Mouse (Mus musculus) thymus, adult 2 months (tissue): Measurements from ENCODE around the gene Inpp5a. TPM values are rescaled to one million over a fixed set of nuclear protein-coding genes. Genes with fewer than 3 reads are reported as not detected.

Experiments used
- DNase-seq: peaks from one replicate; pipeline ENCODE4 v3.0.0; 2021
- H3K27ac ChIP-seq: fragments of 200-500 bp; 2 replicates; pipeline ENCODE4 v1.5.1; 2012; ENCODE audit warnings: low read length, control low read depth; ENCODE audit not compliant: control insufficient read depth, insufficient read depth
- H3K27me3 ChIP-seq: fragments of 200-500 bp; 2 replicates; pipeline ENCODE4 v1.6.1; 2012; ENCODE audit warnings: mild to moderate bottlenecking, low read length, moderate library complexity, mixed read lengths; ENCODE audit not compliant: control insufficient read depth, insufficient read depth
- H3K36me3 ChIP-seq: fragments of 200-500 bp; 2 replicates; pipeline ENCODE4 v1.6.1; 2012; ENCODE audit warnings: mild to moderate bottlenecking, low read length, moderate library complexity; ENCODE audit not compliant: control insufficient read depth, insufficient read depth
- H3K4me1 ChIP-seq: fragments of 200-500 bp; replicated peaks from 2 replicates; pipeline ENCODE4 v1.6.1; 2012; ENCODE audit warnings: low read length; ENCODE audit not compliant: control insufficient read depth, insufficient read depth
- H3K4me3 ChIP-seq: fragments of 200-500 bp; 2 replicates; pipeline ENCODE4 v1.5.1; 2012; ENCODE audit warnings: mild to moderate bottlenecking, low read length, control low read depth, moderate library complexity; ENCODE audit not compliant: control insufficient read depth, insufficient read depth
- CTCF ChIP-seq: fragments of 200-500 bp; IDR thresholded peaks from 2 replicates; pipeline ENCODE4 v1.5.1; 2012; ENCODE audit warnings: mild to moderate bottlenecking, control low read depth, low read length, moderate library complexity, borderline replicate concordance; ENCODE audit not compliant: control insufficient read depth, poor library complexity, insufficient read depth; ENCODE audit errors: extremely low read depth
- POLR2A ChIP-seq: fragments of 200-500 bp; IDR thresholded peaks from 2 replicates; pipeline ENCODE4 v1.6.1; 2012; ENCODE audit warnings: mild to moderate bottlenecking, low read length, control low read depth, moderate library complexity; ENCODE audit not compliant: control insufficient read depth, poor library complexity, insufficient read depth; ENCODE audit errors: extremely low read depth
- WGBS: fragments of 180-500 bp; shearing (Covaris S2); methylation state at CpG from one replicate; pipeline ENCODE4 v1.1.7; 2018; 5-methylcytosine and 5-hydroxymethylcytosine counted together
- polyA plus RNA-seq: library from polyadenylated mRNA; depleted of rRNA; stranded (reverse); fragments of >200 nt; gene quantifications from 2 replicates; pipeline ENCODE4 v1.2.3, GENCODE M21; 2012

Inpp5a gene
- polyA plus RNA-seq, 1 experiment: 17.9 TPM

DNA sequence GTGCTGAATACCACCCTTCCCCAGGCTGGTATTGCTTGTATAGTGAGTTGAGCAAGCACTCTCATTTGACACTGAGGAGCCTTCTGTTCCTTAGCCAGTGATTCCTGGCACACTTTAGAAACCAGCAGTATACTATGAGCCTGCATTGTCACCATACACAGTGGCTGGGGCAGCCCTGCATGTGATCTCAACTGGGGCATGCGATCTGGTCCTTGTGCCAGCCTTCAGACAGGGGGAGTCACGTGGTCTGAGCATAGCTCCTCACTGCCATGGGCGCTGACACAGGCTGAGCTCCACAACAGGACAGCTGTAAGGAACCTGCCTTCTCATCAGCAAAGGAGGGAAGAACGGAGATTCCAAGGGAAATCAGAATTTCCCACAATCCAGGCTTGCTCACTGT is 80.5 kb downstream of the Inpp5a start:
- peaks cover 9% of the 10 kb centered on the region; the same call in 1 of the 2 replicates for H3K4me1 ChIP-seq
- no peak for DNase-seq
- WGBS: 96% methylated on average over 4 of the region's 4 CpGs
- no peak for TF ChIP-seq POLR2A
- no peaks in the 10 kb centered on the region for H3K27me3 ChIP-seq
- no peak overlapping the region for H3K27ac ChIP-seq
- no peaks in the 10 kb centered on the region for H3K36me3 ChIP-seq
- H3K4me3 ChIP-seq: no peak overlapping the region

DNA sequence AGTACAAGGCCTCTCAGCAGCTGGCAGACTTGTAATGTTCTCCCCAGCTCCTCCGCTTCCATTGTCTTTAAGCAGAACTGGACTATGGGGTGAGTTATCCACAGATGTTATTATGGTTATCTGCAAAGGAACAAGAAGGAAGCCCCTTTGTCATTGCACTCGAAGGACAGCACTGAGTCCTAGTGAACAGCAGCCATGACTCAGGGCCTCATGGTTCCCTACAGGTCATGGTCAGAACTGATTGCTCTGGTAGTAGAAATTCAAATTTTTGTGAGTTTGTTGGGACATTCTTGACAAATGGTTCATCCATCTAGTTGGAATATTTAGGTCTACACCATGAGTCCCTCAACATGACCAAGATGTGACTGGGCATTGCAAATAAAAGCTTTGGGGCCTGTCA is 81.6 kb downstream of the Inpp5a start:
- Histone ChIP-seq H3K4me1 (peaks cover 9% of the 10 kb centered on the region; the same call in 1 of the 2 replicates), H3K36me3 (no peaks in the 10 kb centered on the region), H3K27me3 (no peaks in the 10 kb centered on the region), H3K27ac (no peak overlapping the region), H3K4me3 (no peak overlapping the region)
- TF ChIP-seq CTCF (no peak), POLR2A (no peak)
- DNase-seq: no peak
- WGBS: 88% methylated on average over 2 of the region's 2 CpGs

DNA sequence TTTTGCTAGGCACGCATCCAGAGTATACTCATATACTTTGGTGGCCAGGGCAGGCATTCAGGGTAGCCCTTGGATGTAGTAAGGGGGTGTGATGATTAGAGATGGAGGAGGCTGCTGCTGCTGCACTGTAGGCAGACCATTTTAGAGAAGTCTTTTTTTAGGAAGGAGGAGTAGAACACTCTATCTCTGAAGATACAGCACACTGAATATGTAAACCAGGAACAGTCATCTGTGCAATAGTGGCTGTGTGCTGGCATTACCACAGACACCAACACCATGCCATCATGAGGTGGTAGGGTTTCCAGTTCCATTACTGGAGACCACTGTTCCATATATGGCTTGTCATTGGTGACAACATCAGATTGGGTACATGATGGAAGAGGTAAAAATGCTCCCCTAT is 83.1 kb downstream of the Inpp5a start:
- TF ChIP-seq POLR2A (no peak), CTCF (no peak)
- Histone ChIP-seq H3K4me3 (no peak overlapping the region), H3K36me3 (no peaks in the 10 kb centered on the region), H3K27me3 (no peaks in the 10 kb centered on the region), H3K4me1 (peaks cover under 1% of the 10 kb centered on the region; the same call in 1 of the 2 replicates), H3K27ac (no peak overlapping the region)
- 91% methylated on average over 1 of the region's 1 CpGs for WGBS
- no peak for DNase-seq

DNA sequence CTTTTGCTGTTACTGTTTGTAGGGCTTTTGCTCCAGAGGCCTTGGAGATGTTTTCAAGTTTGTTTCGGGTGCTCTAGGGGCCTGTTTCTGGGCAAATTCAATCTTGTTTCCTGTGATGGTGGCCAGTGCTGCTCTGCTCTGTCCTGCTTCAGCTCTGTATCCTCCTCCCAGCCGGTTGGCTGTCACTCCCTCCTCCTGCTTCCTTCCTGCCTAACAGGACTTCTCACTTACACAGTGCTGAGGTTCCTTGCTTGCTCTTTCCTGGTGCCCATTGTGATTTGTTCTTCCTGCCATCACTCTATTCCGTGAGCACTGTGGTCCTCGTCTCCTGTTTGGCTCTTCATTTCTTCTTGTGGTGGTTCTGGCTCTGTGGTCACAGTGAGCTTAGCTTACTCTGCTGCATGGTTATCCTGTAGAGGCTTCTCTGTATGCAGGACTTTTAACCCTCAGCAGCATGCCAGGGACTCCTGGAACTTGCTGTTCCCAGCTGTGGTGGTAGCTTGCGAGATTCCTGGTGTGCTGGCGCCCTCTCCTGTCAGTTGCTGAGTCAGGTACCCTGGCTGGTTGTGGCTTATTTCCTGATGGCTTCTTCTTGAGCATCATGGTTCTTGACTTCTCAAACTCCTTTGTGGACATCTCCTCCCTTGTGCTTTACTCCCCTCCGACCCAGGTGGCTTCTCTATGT is 84.1 kb downstream of the Inpp5a start:
- Histone ChIP-seq H3K27ac (no peak overlapping the region), H3K4me1 (no peaks in the 10 kb centered on the region), H3K4me3 (no peak overlapping the region)

DNA sequence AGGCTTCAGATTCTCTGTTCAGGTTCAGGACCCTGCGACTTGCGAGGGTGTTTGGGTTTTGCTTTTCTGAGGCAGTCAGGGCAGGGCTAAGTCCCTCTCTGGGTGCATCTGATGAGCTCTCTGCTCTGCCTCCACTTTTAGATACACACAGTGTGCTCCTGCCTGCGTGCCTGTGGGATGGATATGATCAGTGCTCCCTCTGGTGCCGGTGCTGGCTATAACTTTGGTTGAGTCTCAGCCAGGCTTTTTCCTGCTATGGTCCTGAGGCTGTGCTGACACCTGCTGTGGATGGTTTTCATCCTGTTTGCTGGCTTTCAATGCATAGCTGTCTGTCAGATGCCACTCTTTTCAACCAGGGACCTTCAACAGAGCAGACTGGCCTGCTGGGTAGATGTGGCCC is 87.0 kb downstream of the Inpp5a start:
- no peak for DNase-seq
- no peaks in the 10 kb centered on the region for H3K4me1 ChIP-seq
- 88% methylated on average over 4 of the region's 4 CpGs for WGBS
- no peak overlapping the region for H3K27ac ChIP-seq
- TF ChIP-seq CTCF (no peak), POLR2A (no peak)
- H3K27me3 ChIP-seq: no peaks in the 10 kb centered on the region
- H3K36me3 ChIP-seq: no peaks in the 10 kb centered on the region
- no peak overlapping the region for H3K4me3 ChIP-seq

More for the DNA sequence above, 84.1 kb downstream of the Inpp5a start:
- no peaks in the 10 kb centered on the region for H3K27me3 ChIP-seq
- DNase-seq: peak; percentile 71
- H3K36me3 ChIP-seq: no peaks in the 10 kb centered on the region
- 49% methylated on average over 7 of the region's 7 CpGs for WGBS
- TF ChIP-seq CTCF (peak; percentile 82; the same call in 1 of the 2 replicates), POLR2A (no peak)

DNA sequence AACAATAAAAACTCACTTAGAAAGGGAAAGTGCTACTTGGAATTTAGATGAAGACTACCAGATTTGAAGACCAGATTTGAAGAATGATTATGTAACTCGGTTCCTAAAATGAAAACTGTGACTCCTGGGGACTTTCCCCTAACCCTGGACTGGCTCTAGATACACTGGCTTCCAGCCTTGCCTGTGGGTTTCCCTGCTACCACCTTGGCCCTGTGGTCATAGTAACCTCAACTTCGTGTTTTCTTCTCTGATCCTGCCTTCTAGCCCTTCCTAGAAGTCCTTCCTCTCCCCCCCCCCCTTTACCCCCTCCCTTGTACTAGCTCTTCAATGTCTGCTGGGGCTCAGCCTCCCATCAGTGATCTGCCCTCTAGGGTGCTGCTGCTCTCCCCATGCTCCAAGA is 87.8 kb downstream of the Inpp5a start:
- DNase-seq: no peak
- Histone ChIP-seq H3K27me3 (no peaks in the 10 kb centered on the region), H3K36me3 (no peaks in the 10 kb centered on the region), H3K4me1 (no peaks in the 10 kb centered on the region), H3K4me3 (no peak overlapping the region), H3K27ac (no peak overlapping the region)
- TF ChIP-seq POLR2A (no peak), CTCF (no peak)
- 11% methylated on average over 2 of the region's 2 CpGs for WGBS

DNA sequence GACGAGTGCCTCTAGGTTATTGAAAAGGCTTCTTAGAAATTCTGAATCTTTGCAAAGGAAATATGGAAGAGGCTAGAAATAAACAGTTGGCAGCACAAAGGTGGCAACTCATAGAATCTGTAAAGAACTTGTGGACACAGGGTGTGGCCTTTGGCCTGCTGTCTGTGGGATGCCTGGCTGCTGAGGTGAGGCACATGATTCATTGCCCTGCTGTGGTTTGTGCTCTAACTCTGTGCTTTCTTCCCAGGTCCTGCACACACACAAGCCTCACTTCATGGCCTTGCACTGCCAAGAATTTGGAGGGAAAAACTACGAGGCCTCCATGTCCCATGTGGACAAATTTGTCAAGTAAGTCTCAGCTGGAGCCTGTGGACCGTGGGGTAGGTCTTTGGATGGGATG is 88.8 kb downstream of the Inpp5a start:
- Histone ChIP-seq H3K27ac (no peak overlapping the region), H3K36me3 (no peaks in the 10 kb centered on the region), H3K27me3 (no peaks in the 10 kb centered on the region), H3K4me3 (no peak overlapping the region), H3K4me1 (no peaks in the 10 kb centered on the region)
- WGBS: 93% methylated on average over 3 of the region's 3 CpGs
- no peak for DNase-seq
- TF ChIP-seq CTCF (no peak), POLR2A (no peak)
